Mouse (Mus musculus) spleen, adult 18-20 months (tissue): ENCODE data around the gene Eya4.
A peak's percentile ranks its signal among the peaks of the same experiment; 100 is the strongest.

ENCODE experiments used
- DNase-seq, 2 experiments: peaks; one replicate each; pipeline ENCODE4 v3.0.0; 2022; ENCODE audit warnings: mixed read lengths in 2 of 2

The Eya4 gene

GRCm38 (mm10) chr10:23150401-23150800, 200.2 kb downstream of the Eya4 start:
- DNase-seq = peak in 1 of 2 experiments; percentile 35

GRCm38 (mm10) chr10:23144616-23145015, 206.0 kb downstream of the Eya4 start:
- DNase-seq = no peak

- DNase-seq = no peak
These were observed 222.6 kb downstream of the Eya4 start for GRCm38 (mm10) chr10:23127947-23128346.

GRCm38 (mm10) chr10:23127151-23127550, 223.4 kb downstream of the Eya4 start:
- DNase-seq = no peak

- DNase-seq = no peak
These were observed 224.1 kb downstream of the Eya4 start for GRCm38 (mm10) chr10:23126529-23126928.

GRCm38 (mm10) chr10:23120437-23120836, 230.1 kb downstream of the Eya4 start:
- DNase-seq = no peak

GRCm38 (mm10) chr10:23116786-23117410, 233.7 kb downstream of the Eya4 start:
- DNase-seq = peak in 1 of 2 experiments; percentile 22

- DNase-seq = no peak
These were observed 234.5 kb downstream of the Eya4 start for GRCm38 (mm10) chr10:23116063-23116462.

- no peak for DNase-seq
These were observed 235.3 kb downstream of the Eya4 start for GRCm38 (mm10) chr10:23115321-23115720.

- no peak for DNase-seq
These were observed 242.5 kb downstream of the Eya4 start for GRCm38 (mm10) chr10:23108122-23108521.

GRCm38 (mm10) chr10:23092517-23092916, 258.1 kb downstream of the Eya4 start:
- no peak for DNase-seq

GRCm38 (mm10) chr10:23091552-23091951, 259.0 kb downstream of the Eya4 start:
- no peak for DNase-seq

- DNase-seq = no peak
These were observed 260.3 kb downstream of the Eya4 start for GRCm38 (mm10) chr10:23090323-23090722.

GRCm38 (mm10) chr10:23089271-23089670, 261.3 kb downstream of the Eya4 start:
- no peak for DNase-seq

GRCm38 (mm10) chr10:23088764-23089163, 261.8 kb downstream of the Eya4 start:
- no peak for DNase-seq

- no peak for DNase-seq
These were observed 264.0 kb downstream of the Eya4 start for GRCm38 (mm10) chr10:23086352-23087215.

- no peak for DNase-seq
These were observed 269.1 kb downstream of the Eya4 start for GRCm38 (mm10) chr10:23081548-23081828.

GRCm38 (mm10) chr10:23080749-23081547, 269.6 kb downstream of the Eya4 start:
- peak; percentile 11 to 70 for DNase-seq

- DNase-seq = no peak
These were observed 273.7 kb downstream of the Eya4 start for GRCm38 (mm10) chr10:23076691-23077385.

- no peak for DNase-seq
These were observed 277.2 kb downstream of the Eya4 start for GRCm38 (mm10) chr10:23073431-23073830.

GRCm38 (mm10) chr10:23063637-23064036, 286.9 kb downstream of the Eya4 start:
- no peak for DNase-seq

GRCm38 (mm10) chr10:23062719-23063118, 287.9 kb downstream of the Eya4 start:
- DNase-seq = no peak

- no peak for DNase-seq
These were observed 289.9 kb downstream of the Eya4 start for GRCm38 (mm10) chr10:23060694-23061060.
